ENCODE assay signal across 19 mouse cellular contexts in the genomic region with DNA sequence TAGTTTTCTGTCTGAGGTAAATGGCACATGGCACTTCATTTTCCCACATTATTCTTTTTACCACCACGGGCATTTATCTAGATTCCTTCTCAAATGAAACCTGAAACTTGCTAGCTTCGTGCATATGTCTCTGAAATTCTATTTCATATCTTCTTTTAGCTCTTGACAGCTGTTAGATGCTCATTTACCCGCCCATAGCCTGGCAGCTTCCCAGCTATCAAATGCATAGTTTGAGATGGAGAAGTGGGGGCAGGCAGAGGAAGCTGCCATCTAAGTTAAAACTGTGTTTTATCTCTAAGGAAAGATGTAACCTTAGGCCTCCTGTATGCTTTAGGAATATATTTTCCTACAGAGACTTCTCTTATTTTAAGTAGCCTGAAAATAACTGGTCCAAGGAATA.
A peak's percentile ranks its signal among the peaks of the same experiment; 100 is the strongest.
DNase-seq lines count a peak whose midpoint lies in the region; ATAC-seq and TF ChIP-seq lines count a peak whose summit lies in the region.
"Had no signal": no experiment of that assay in that cellular context is flagged by ENCODE, and none has a peak within 500 bp of the region (broad histone marks: within the 10 kb centered on the region; RNA-seq: fewer than 3 reads in every experiment).

No protein-coding gene starts in this region.

- DNase-seq in brain, embryonic 14.5 days (ENCODE audit: low read depth) = peak; percentile 45
- DNase-seq in frontal cortex, adult 2 months (ENCODE audit: extremely low spot score in 1 of 2, low spot score in 1 of 2) = peak; percentile 76 to 90
- peak; percentile 70 to 79 for DNase-seq in left cerebral cortex, adult 18-20 months (ENCODE audit: low spot score in 2 of 2)
- peak; percentile 75 to 80 for DNase-seq in right cerebral cortex, adult 2 months (ENCODE audit: low spot score in 2 of 2)
- no peak for DNase-seq in cerebellum, postnatal 14 days
- no peak for DNase-seq in midbrain, postnatal 0 days (ENCODE audit: low spot score)
- no peak for DNase-seq in Muller cell, postnatal 12 days (ENCODE audit: inconsistent ontology term)
- no peak for DNase-seq in gastrocnemius, postnatal 25 days
- DNase-seq: adrenal gland, postnatal 25 days; gastrocnemius, postnatal 36 days; heart, postnatal 36 days; kidney, adult 9 months; kidney, postnatal 4 days; thymus, postnatal 14 days had no signal

- H3K9ac ChIP-seq in midbrain, postnatal 0 days (replicated peaks; ENCODE audit: low read length, poor library complexity, severe bottlenecking) = no peak overlapping the region
- H3K9ac ChIP-seq: embryonic facial prominence, embryonic 13.5 days; limb, embryonic 13.5 days; liver, embryonic 15.5 days; neural tube, embryonic 15.5 days had no signal

- no peak for TF ChIP-seq CTCF in brain, embryonic 14.5 days (IDR thresholded peaks at IDR 0.05; ENCODE audit: borderline replicate concordance, extremely low read depth, insufficient read depth, insufficient read length)
- no peak for TF ChIP-seq CTCF in midbrain, postnatal 0 days (IDR thresholded peaks at IDR 0.05)

- no peak for ATAC-seq in midbrain, postnatal 0 days (ENCODE audit: low FRiP score)

- no peak for TF ChIP-seq POLR2A in brain, embryonic 14.5 days (IDR thresholded peaks at IDR 0.05; ENCODE audit: borderline replicate concordance, extremely low read depth, insufficient read depth, insufficient read length, poor library complexity, severe bottlenecking)

- H3K4me3 ChIP-seq in midbrain, postnatal 0 days (ENCODE audit: low read depth, low read length) = no peak overlapping the region
- H3K4me3 ChIP-seq: embryonic facial prominence, embryonic 13.5 days; heart, embryonic 10.5 days; limb, embryonic 13.5 days; liver, embryonic 15.5 days; neural tube, embryonic 15.5 days had no signal

- peaks cover 4% of the 10 kb centered on the region; the same call in 1 of the 2 replicates for H3K4me1 ChIP-seq in midbrain, postnatal 0 days (ENCODE audit: insufficient read depth, low read length)
- H3K4me1 ChIP-seq: embryonic facial prominence, embryonic 13.5 days; heart, embryonic 10.5 days; limb, embryonic 13.5 days; liver, embryonic 15.5 days; neural tube, embryonic 15.5 days had no signal

- H3K36me3 ChIP-seq in midbrain, postnatal 0 days (ENCODE audit: insufficient read depth, low read length) = no peaks in the 10 kb centered on the region
- H3K36me3 ChIP-seq: embryonic facial prominence, embryonic 13.5 days; heart, embryonic 10.5 days; limb, embryonic 13.5 days; liver, embryonic 15.5 days; neural tube, embryonic 15.5 days had no signal

- no peak overlapping the region for H3K4me2 ChIP-seq in midbrain, postnatal 0 days (ENCODE audit: low read depth, low read length, poor library complexity, severe bottlenecking)
- H3K4me2 ChIP-seq: embryonic facial prominence, embryonic 13.5 days; limb, embryonic 13.5 days; liver, embryonic 15.5 days; neural tube, embryonic 15.5 days had no signal

- H3K27ac ChIP-seq in midbrain, postnatal 0 days (ENCODE audit: low read depth, low read length) = no peak overlapping the region
- H3K27ac ChIP-seq: embryonic facial prominence, embryonic 13.5 days; heart, embryonic 10.5 days; limb, embryonic 13.5 days; liver, embryonic 15.5 days; neural tube, embryonic 15.5 days had no signal

- 63% methylated on average over 3 of the region's 3 CpGs for WGBS in midbrain, postnatal 0 days

- H3K27me3 ChIP-seq in midbrain, postnatal 0 days (ENCODE audit: insufficient read depth, low read length) = no peaks in the 10 kb centered on the region
- H3K27me3 ChIP-seq: embryonic facial prominence, embryonic 13.5 days; limb, embryonic 13.5 days; liver, embryonic 15.5 days; neural tube, embryonic 15.5 days had no signal

- H3K9me3 ChIP-seq in midbrain, postnatal 0 days (ENCODE audit: low read length) = no peaks in the 10 kb centered on the region
- H3K9me3 ChIP-seq: embryonic facial prominence, embryonic 13.5 days; heart, embryonic 10.5 days; limb, embryonic 13.5 days; liver, embryonic 15.5 days; neural tube, embryonic 15.5 days had no signal

Comparison
In these comparisons a context has a peak if more than half of its experiments do, and no peak if none do; other contexts are left out.
1. DNase-seq: peak in brain, embryonic 14.5 days (single experiment), frontal cortex, adult 2 months (2 of 2), left cerebral cortex, adult 18-20 months (2 of 2) and right cerebral cortex, adult 2 months (2 of 2); none in cerebellum, postnatal 14 days (0 of 2), midbrain, postnatal 0 days (single experiment), Muller cell, postnatal 12 days (single experiment) and gastrocnemius, postnatal 25 days (single experiment).